ENCODE assay signal across 23 mouse cellular contexts in genomic region chr11:100579116-100579799, GRCm38 (mm10). TPM values are rescaled to one million over a fixed set of nuclear protein-coding genes. Genes with fewer than 3 reads are reported as not detected.
DNase-seq lines count a peak whose midpoint lies in the region; ATAC-seq and TF ChIP-seq lines count a peak whose summit lies in the region.
"Had no signal": no experiment of that assay in that cellular context is flagged by ENCODE, and none has a peak within 500 bp of the region (broad histone marks: within the 10 kb centered on the region; RNA-seq: fewer than 3 reads in every experiment).

No protein-coding gene starts in this region.

- H3K4me2 ChIP-seq in kidney, embryonic 16.5 days (replicated peaks; ENCODE audit: low read depth, low read length): no peak overlapping the region
- H3K4me2 ChIP-seq: embryonic facial prominence, embryonic 13.5 days; forebrain, embryonic 12.5 days; heart, embryonic 11.5 days; heart, embryonic 15.5 days; hindbrain, embryonic 13.5 days had no signal

- TF ChIP-seq POLR2A in spleen, adult 2 months (IDR thresholded peaks at IDR 0.05; ENCODE audit: low read depth, low read length): no peak
- TF ChIP-seq POLR2A in cortical plate, adult 2 months (IDR thresholded peaks at IDR 0.05; ENCODE audit: extremely low read depth, insufficient read depth, low read length): no peak

- H3K9ac ChIP-seq in kidney, embryonic 16.5 days (replicated peaks; ENCODE audit: low read length): no peak overlapping the region
- H3K9ac ChIP-seq: embryonic facial prominence, embryonic 13.5 days; forebrain, embryonic 12.5 days; heart, embryonic 15.5 days; hindbrain, embryonic 13.5 days had no signal

- no peaks in the 10 kb centered on the region for H3K27me3 ChIP-seq in spleen, adult 2 months (ENCODE audit: control insufficient read depth, insufficient read depth, low read length)
- no peaks in the 10 kb centered on the region for H3K27me3 ChIP-seq in kidney, embryonic 16.5 days (ENCODE audit: insufficient read depth, low read length)
- H3K27me3 ChIP-seq: embryonic facial prominence, embryonic 13.5 days; forebrain, embryonic 12.5 days; heart, embryonic 15.5 days; hindbrain, embryonic 13.5 days had no signal

- H3K4me1 ChIP-seq in spleen, adult 2 months (ENCODE audit: control insufficient read depth, insufficient read depth, insufficient read length): peaks cover 67% of the 10 kb centered on the region
- peaks cover 3% of the 10 kb centered on the region; the same call in 1 of the 2 replicates for H3K4me1 ChIP-seq in cortical plate, adult 2 months (ENCODE audit: control insufficient read depth, insufficient read depth, low read length)
- H3K4me1 ChIP-seq in kidney, embryonic 16.5 days (ENCODE audit: insufficient read depth, low read length): peaks cover 11% of the 10 kb centered on the region

- DNase-seq in gastrocnemius, adult 2 months: no peak
- DNase-seq in gastrocnemius, adult 18-20 months (ENCODE audit: low spot score): no peak
- no peak for DNase-seq in left cerebral cortex, adult 2 months (ENCODE audit: extremely low spot score in 1 of 2, low spot score in 2 of 2)
- DNase-seq in left cerebral cortex, adult 18-20 months (ENCODE audit: low spot score in 2 of 2): no peak
- no peak for DNase-seq in spleen, adult 2 months (ENCODE audit: low read depth in 1 of 2, low spot score in 2 of 2)
- no peak for DNase-seq in spleen, adult 18-20 months
- DNase-seq: adrenal gland, adult 2 months; adrenal gland, postnatal 36 days; cerebellum, adult 11 months; cerebellum, adult 8-10 months; cerebellum, postnatal 14 days; gastrocnemius, postnatal 36 days; heart, adult 2 months; heart, postnatal 14 days had no signal

- 74% methylated on average over 9 of the region's 9 CpGs for WGBS in spleen, adult 2 months
- WGBS in kidney, embryonic 16.5 days: 93% methylated on average over 9 of the region's 9 CpGs

- no peak for TF ChIP-seq CTCF in gastrocnemius, adult 2 months (IDR thresholded peaks at IDR 0.05)
- TF ChIP-seq CTCF in left cerebral cortex, adult 2 months (IDR thresholded peaks at IDR 0.05): no peak
- TF ChIP-seq CTCF in spleen, adult 2 months (IDR thresholded peaks at IDR 0.05; ENCODE audit: extremely low read depth, insufficient read depth, insufficient read length, insufficient replicate concordance): no peak
- TF ChIP-seq CTCF in cortical plate, adult 2 months (IDR thresholded peaks at IDR 0.05; ENCODE audit: extremely low read depth, insufficient read depth, low read length): no peak

- peaks cover 47% of the 10 kb centered on the region for H3K36me3 ChIP-seq in spleen, adult 2 months (ENCODE audit: control insufficient read depth, insufficient read depth, low read length)
- peaks cover 43% of the 10 kb centered on the region for H3K36me3 ChIP-seq in kidney, embryonic 16.5 days (ENCODE audit: insufficient read depth, low read length)

- intact Hi-C loops in gastrocnemius, adult 2 months (cut with DNase I): no loop called here
- intact Hi-C loops in left cerebral cortex, adult 2 months (cut with DNase I): loop anchor here (2.0 kb wide), 1 partner anchor 32 kb away; no protein-coding TSS in a partner anchor

- H3K9me3 ChIP-seq in kidney, embryonic 16.5 days (ENCODE audit: low read length): no peaks in the 10 kb centered on the region
- H3K9me3 ChIP-seq: embryonic facial prominence, embryonic 13.5 days; forebrain, embryonic 12.5 days; heart, embryonic 15.5 days; hindbrain, embryonic 13.5 days had no signal

- peak overlapping the region; percentile 91 for H3K4me3 ChIP-seq in gastrocnemius, adult 2 months
- H3K4me3 ChIP-seq in left cerebral cortex, adult 2 months: peak overlapping the region; percentile 19; the same call in 1 of the 2 replicates
- H3K4me3 ChIP-seq in spleen, adult 2 months (ENCODE audit: extremely low read depth, insufficient read depth, insufficient read length): peak overlapping the region; percentile 2; the same call in 1 of the 2 replicates
- peak overlapping the region; percentile 3; the same call in 1 of the 2 replicates for H3K4me3 ChIP-seq in cortical plate, adult 2 months (ENCODE audit: insufficient read depth, low read length)
- no peak overlapping the region for H3K4me3 ChIP-seq in kidney, embryonic 16.5 days (ENCODE audit: low read length)
- H3K4me3 ChIP-seq: embryonic facial prominence, embryonic 13.5 days; forebrain, embryonic 12.5 days; heart, adult 2 months; heart, embryonic 15.5 days; hindbrain, embryonic 13.5 days had no signal

- no peak for ATAC-seq in kidney, embryonic 16.5 days (ENCODE audit: low FRiP score, low TSS enrichment)
- ATAC-seq: forebrain, embryonic 16.5 days had no signal

- H3K27ac ChIP-seq in gastrocnemius, adult 2 months: peak overlapping the region; percentile 24; the same call in 1 of the 2 replicates
- peak overlapping the region; percentile 11; the same call in 1 of the 2 replicates for H3K27ac ChIP-seq in left cerebral cortex, adult 2 months
- peak overlapping the region; percentile 98 for H3K27ac ChIP-seq in spleen, adult 2 months (ENCODE audit: insufficient read depth, low read length)
- no peak overlapping the region for H3K27ac ChIP-seq in cortical plate, adult 2 months (ENCODE audit: insufficient read depth, low read length)
- no peak overlapping the region for H3K27ac ChIP-seq in kidney, embryonic 16.5 days (ENCODE audit: low read length)
- H3K27ac ChIP-seq: embryonic facial prominence, embryonic 13.5 days; forebrain, embryonic 12.5 days; heart, adult 2 months; heart, embryonic 15.5 days; hindbrain, embryonic 13.5 days had no signal

RNA-seq across cellular contexts. Expression of gene Cnp, which starts 4.6 kb away (rescaled TPM):
- 1 to 10 TPM; 3.2 to 4.4 TPM for total RNA-seq in gastrocnemius, adult 2 months (2021)
- 1 to 10 TPM; 3.8 to 5.0 TPM for total RNA-seq in gastrocnemius, adult 18-20 months (2021)
- 100 to 1,000 TPM; 117 to 121 TPM for total RNA-seq in left cerebral cortex, adult 2 months (2021)
- 100 to 1,000 TPM in 1 of 2 experiments, 10 to 100 TPM in 1; 92.4 to 131 TPM for total RNA-seq in left cerebral cortex, adult 18-20 months (2021)
- 97.4 and 120 TPM in 2 replicates for polyA plus RNA-seq in spleen, adult 2 months (2012; rRNA removed)
- polyA plus RNA-seq in cortical plate, adult 2 months (2012; rRNA removed): 396 and 492 TPM in 2 replicates
- 30.1 and 33.6 TPM in 2 replicates for polyA plus RNA-seq in kidney, embryonic 16.5 days (2015; fragmentation: Nextera tagmentation; extraction: Ambion mirVana)

RNA-seq across cellular contexts. Expression of gene Ttc25, which starts 33.9 kb away (rescaled TPM):
- under 1 TPM; 0.10 to 0.31 TPM for total RNA-seq in gastrocnemius, adult 2 months (2021)
- total RNA-seq in gastrocnemius, adult 18-20 months (2021): under 1 TPM; 0.33 to 0.48 TPM
- 1 to 10 TPM; 1.0 to 1.4 TPM for total RNA-seq in left cerebral cortex, adult 2 months (2021)
- 1 to 10 TPM in 1 of 2 experiments, under 1 TPM in 1; 0.98 to 1.5 TPM for total RNA-seq in left cerebral cortex, adult 18-20 months (2021)
- 0.04 and 0.07 TPM in 2 replicates for polyA plus RNA-seq in spleen, adult 2 months (2012; rRNA removed)
- 1.8 and 2.0 TPM in 2 replicates for polyA plus RNA-seq in cortical plate, adult 2 months (2012; rRNA removed)
- 1.0 and 1.1 TPM in 2 replicates for polyA plus RNA-seq in kidney, embryonic 16.5 days (2015; fragmentation: Nextera tagmentation; extraction: Ambion mirVana)
- total RNA-seq: hematopoietic stem cell, adult 5-6 weeks had no signal

RNA-seq across cellular contexts. Expression of gene Nkiras2, which starts 39.8 kb away (rescaled TPM):
- 10 to 100 TPM; 15.3 to 21.9 TPM for total RNA-seq in gastrocnemius, adult 2 months (2021)
- 10 to 100 TPM; 16.6 to 17.4 TPM for total RNA-seq in gastrocnemius, adult 18-20 months (2021)
- total RNA-seq in left cerebral cortex, adult 2 months (2021): 10 to 100 TPM; 13.2 to 13.6 TPM
- 10 to 100 TPM; 11.7 to 13.0 TPM for total RNA-seq in left cerebral cortex, adult 18-20 months (2021)
- 39.5 and 48.9 TPM in 2 replicates for polyA plus RNA-seq in spleen, adult 2 months (2012; rRNA removed)
- polyA plus RNA-seq in cortical plate, adult 2 months (2012; rRNA removed): 19.6 and 20.9 TPM in 2 replicates
- 72.8 and 74.8 TPM in 2 replicates for polyA plus RNA-seq in kidney, embryonic 16.5 days (2015; fragmentation: Nextera tagmentation; extraction: Ambion mirVana)

RNA-seq across cellular contexts. Expression of gene Dnajc7, which starts 40.7 kb away (rescaled TPM):
- 100 to 1,000 TPM; 116 TPM for total RNA-seq in gastrocnemius, adult 2 months (2021)
- 100 to 1,000 TPM in 1 of 2 experiments, 10 to 100 TPM in 1; 81.1 to 111 TPM for total RNA-seq in gastrocnemius, adult 18-20 months (2021)
- total RNA-seq in left cerebral cortex, adult 2 months (2021): 100 to 1,000 TPM; 248 to 263 TPM
- 100 to 1,000 TPM; 258 to 267 TPM for total RNA-seq in left cerebral cortex, adult 18-20 months (2021)
- polyA plus RNA-seq in spleen, adult 2 months (2012; rRNA removed): 43.9 and 53.7 TPM in 2 replicates
- polyA plus RNA-seq in cortical plate, adult 2 months (2012; rRNA removed): 165 and 175 TPM in 2 replicates
- 235 and 267 TPM in 2 replicates for polyA plus RNA-seq in kidney, embryonic 16.5 days (2015; fragmentation: Nextera tagmentation; extraction: Ambion mirVana)

RNA-seq across cellular contexts. Expression of gene Acly, which starts 51.5 kb away (rescaled TPM):
- total RNA-seq in gastrocnemius, adult 2 months (2021): 10 to 100 TPM; 10.3 to 19.0 TPM
- 10 to 100 TPM in 1 of 2 experiments, 1 to 10 TPM in 1; 9.5 to 12.2 TPM for total RNA-seq in gastrocnemius, adult 18-20 months (2021)
- total RNA-seq in left cerebral cortex, adult 2 months (2021): 100 to 1,000 TPM; 119 to 131 TPM
- total RNA-seq in left cerebral cortex, adult 18-20 months (2021): 100 to 1,000 TPM; 133 to 140 TPM
- polyA plus RNA-seq in spleen, adult 2 months (2012; rRNA removed): 57.4 and 58.6 TPM in 2 replicates
- polyA plus RNA-seq in cortical plate, adult 2 months (2012; rRNA removed): 87.1 and 94.6 TPM in 2 replicates
- polyA plus RNA-seq in kidney, embryonic 16.5 days (2015; fragmentation: Nextera tagmentation; extraction: Ambion mirVana): 173 and 179 TPM in 2 replicates

Comparison
In these comparisons a context has a peak if more than half of its experiments do, and no peak if none do; other contexts are left out.
1. H3K27ac ChIP-seq: peak in gastrocnemius, adult 2 months (single experiment), left cerebral cortex, adult 2 months (single experiment) and spleen, adult 2 months (single experiment); none in cortical plate, adult 2 months (single experiment) and kidney, embryonic 16.5 days (single experiment).
2. RNA of gene Cnp, which starts 4.6 kb away (total RNA-seq): 92.4 to 131 TPM in left cerebral cortex, adult 18-20 months and 117 to 121 TPM in left cerebral cortex, adult 2 months; 3.8 to 5.0 TPM in gastrocnemius, adult 18-20 months and 3.2 to 4.4 TPM in gastrocnemius, adult 2 months; every median in the first group is over 10 times any median in the second.